ENCODE assay signal across 8 mouse cellular contexts in genomic region chr12:82470362-82470936, GRCm38 (mm10).
DNase-seq lines count a peak whose midpoint lies in the region; ATAC-seq and TF ChIP-seq lines count a peak whose summit lies in the region.

No protein-coding gene starts in this region.

- no peaks in the 10 kb centered on the region for H3K36me3 ChIP-seq in heart, embryonic 13.5 days
- no peaks in the 10 kb centered on the region for H3K36me3 ChIP-seq in kidney, embryonic 16.5 days (ENCODE audit: insufficient read depth, low read length)
- H3K36me3 ChIP-seq in limb, embryonic 15.5 days: no peaks in the 10 kb centered on the region
- no peaks in the 10 kb centered on the region for H3K36me3 ChIP-seq in midbrain, embryonic 16.5 days (ENCODE audit: control insufficient read depth, insufficient read depth, low read length)
- no peaks in the 10 kb centered on the region for H3K36me3 ChIP-seq in splenic B cell, adult 2 months (ENCODE audit: control insufficient read depth, insufficient read depth, low read length, poor library complexity, severe bottlenecking)

- H3K4me3 ChIP-seq in embryonic fibroblast, embryonic 13.5 days (ENCODE audit: insufficient read depth, low read length): peak overlapping the region; percentile 39
- peak overlapping the region; percentile 59 for H3K4me3 ChIP-seq in heart, embryonic 13.5 days
- H3K4me3 ChIP-seq in kidney, embryonic 16.5 days (ENCODE audit: low read length): peak overlapping the region; percentile 54
- H3K4me3 ChIP-seq in limb, embryonic 15.5 days: peak overlapping the region; percentile 48
- H3K4me3 ChIP-seq in midbrain, embryonic 16.5 days (ENCODE audit: low read depth, low read length): peak overlapping the region; percentile 58

- TF ChIP-seq POLR2A in embryonic fibroblast, embryonic 13.5 days (IDR thresholded peaks at IDR 0.05; ENCODE audit: low read depth, low read length): peak; percentile 60; the same call in 1 of the 2 replicates

- peak; percentile 50 for DNase-seq in A20 (ENCODE audit: low read depth, low spot score)
- peak; percentile 66 for DNase-seq in adrenal gland, postnatal 25 days
- DNase-seq in splenic B cell, adult 2 months (ENCODE audit: low read depth, low spot score): peak; percentile 69

- H3K27ac ChIP-seq in embryonic fibroblast, embryonic 13.5 days (ENCODE audit: insufficient read depth, low read length): peak overlapping the region; percentile 65
- peak overlapping the region; percentile 90 for H3K27ac ChIP-seq in heart, embryonic 13.5 days (replicated peaks)
- H3K27ac ChIP-seq in kidney, embryonic 16.5 days (ENCODE audit: low read length): peak overlapping the region; percentile 90
- peak overlapping the region; percentile 81 for H3K27ac ChIP-seq in limb, embryonic 15.5 days
- peak overlapping the region; percentile 75 for H3K27ac ChIP-seq in midbrain, embryonic 16.5 days (ENCODE audit: low read length)

- peak overlapping the region; percentile 85 for H3K4me2 ChIP-seq in heart, embryonic 13.5 days
- peak overlapping the region; percentile 88 for H3K4me2 ChIP-seq in kidney, embryonic 16.5 days (replicated peaks; ENCODE audit: low read depth, low read length)
- peak overlapping the region; percentile 86 for H3K4me2 ChIP-seq in limb, embryonic 15.5 days
- peak overlapping the region; percentile 94 for H3K4me2 ChIP-seq in midbrain, embryonic 16.5 days (ENCODE audit: low read length)

- 2% methylated on average over 18 of the region's 18 CpGs for WGBS in heart, embryonic 13.5 days
- WGBS in kidney, embryonic 16.5 days: 2% methylated on average over 17 of the region's 18 CpGs
- 2% methylated on average over 18 of the region's 18 CpGs for WGBS in limb, embryonic 15.5 days
- WGBS in midbrain, embryonic 16.5 days: 2% methylated on average over 18 of the region's 18 CpGs

- ATAC-seq in heart, embryonic 13.5 days (ENCODE audit: extremely low read depth, insufficient number of reproducible peaks, low FRiP score, low TSS enrichment): peak; percentile 61
- peak; percentile 91 for ATAC-seq in kidney, embryonic 16.5 days (ENCODE audit: low FRiP score, low TSS enrichment)
- peak; percentile 79 for ATAC-seq in limb, embryonic 15.5 days (ENCODE audit: insufficient number of reproducible peaks, low FRiP score, low TSS enrichment, low read depth)
- peak; percentile 96 for ATAC-seq in midbrain, embryonic 16.5 days

- no peaks in the 10 kb centered on the region for H3K27me3 ChIP-seq in heart, embryonic 13.5 days (replicated peaks)
- H3K27me3 ChIP-seq in kidney, embryonic 16.5 days (ENCODE audit: insufficient read depth, low read length): no peaks in the 10 kb centered on the region
- no peaks in the 10 kb centered on the region for H3K27me3 ChIP-seq in limb, embryonic 15.5 days
- H3K27me3 ChIP-seq in midbrain, embryonic 16.5 days (ENCODE audit: control insufficient read depth, insufficient read depth, low read depth, low read length): no peaks in the 10 kb centered on the region
- no peaks in the 10 kb centered on the region for H3K27me3 ChIP-seq in splenic B cell, adult 2 months (ENCODE audit: control insufficient read depth, insufficient read depth, low read length, poor library complexity, severe bottlenecking)

- no peak for TF ChIP-seq CTCF in embryonic fibroblast, embryonic 13.5 days (IDR thresholded peaks at IDR 0.05; ENCODE audit: borderline replicate concordance, insufficient read depth, low read length)

- no peaks in the 10 kb centered on the region for H3K9me3 ChIP-seq in heart, embryonic 13.5 days
- H3K9me3 ChIP-seq in kidney, embryonic 16.5 days (ENCODE audit: low read length): no peaks in the 10 kb centered on the region; the same call in 1 of the 2 replicates
- no peaks in the 10 kb centered on the region for H3K9me3 ChIP-seq in limb, embryonic 15.5 days
- no peaks in the 10 kb centered on the region for H3K9me3 ChIP-seq in midbrain, embryonic 16.5 days (replicated peaks; ENCODE audit: control insufficient read depth, low read length, poor library complexity, severe bottlenecking)

- peak overlapping the region; percentile 82 for H3K9ac ChIP-seq in heart, embryonic 13.5 days
- peak overlapping the region; percentile 67 for H3K9ac ChIP-seq in kidney, embryonic 16.5 days (replicated peaks; ENCODE audit: low read length)
- peak overlapping the region; percentile 23; the same call in 1 of the 2 replicates for H3K9ac ChIP-seq in limb, embryonic 15.5 days
- peak overlapping the region; percentile 65 for H3K9ac ChIP-seq in midbrain, embryonic 16.5 days (ENCODE audit: low read depth, low read length)

- H3K4me1 ChIP-seq in embryonic fibroblast, embryonic 13.5 days (ENCODE audit: control insufficient read depth, insufficient read depth, low read length): no peaks in the 10 kb centered on the region
- peaks cover 31% of the 10 kb centered on the region for H3K4me1 ChIP-seq in heart, embryonic 13.5 days
- H3K4me1 ChIP-seq in kidney, embryonic 16.5 days (ENCODE audit: insufficient read depth, low read length): peaks cover 18% of the 10 kb centered on the region
- peaks cover 11% of the 10 kb centered on the region for H3K4me1 ChIP-seq in limb, embryonic 15.5 days
- peaks cover 4% of the 10 kb centered on the region; the same call in 1 of the 2 replicates for H3K4me1 ChIP-seq in midbrain, embryonic 16.5 days (ENCODE audit: control insufficient read depth, insufficient read depth, low read length)

Comparison
In these comparisons a context has a peak if more than half of its experiments do, and no peak if none do; other contexts are left out.
1. Peak in every context shown above with its lines: DNase-seq, ATAC-seq, H3K4me3 ChIP-seq and H3K27ac ChIP-seq.
2. H3K9ac ChIP-seq: peak in every context shown above with its lines; median percentile 82 in heart, embryonic 13.5 days; 67 in kidney, embryonic 16.5 days; 65 in midbrain, embryonic 16.5 days; 23 in limb, embryonic 15.5 days.